Mouse (Mus musculus): Measurements from ENCODE around the gene Cul3. TPM values are rescaled to one million over a fixed set of nuclear protein-coding genes. Genes with fewer than 3 reads are reported as not detected.
"Not testable (repeated sequence)": the region's sequence is repeated elsewhere in the genome, so short reads cannot be mapped to it uniquely, and the experiment has no call there.

Cul3 gene
- polyA plus RNA-seq (2015; fragmentation: Nextera tagmentation; extraction: Ambion mirVana), result 34.3 and 35.2 TPM in 2 replicates

- H3K27ac ChIP-seq (replicated peaks), result peak within 1 kb of the TSS; percentile 98
These were observed at the start of gene Cul3 for GRCm38 (mm10) chr1:80340436-80341376. TSS of gene Cul3 (minus strand) at chr1:80340480.

GRCm38 (mm10) chr1:80389518-80389917 lies 49.2 kb upstream of the Cul3 start:
- Histone ChIP-seq H3K9me3 (no peaks in the 10 kb centered on the region), H3K4me1 (no peaks in the 10 kb centered on the region), H3K4me3 (no peak overlapping the region), H3K27me3 (no peaks in the 10 kb centered on the region), H3K36me3 (no peaks in the 10 kb centered on the region), H3K4me2 (replicated peaks) (no peak overlapping the region), H3K9ac (replicated peaks) (no peak overlapping the region), H3K27ac (replicated peaks) (no peak overlapping the region)
- WGBS, result 90% methylated on average over 7 of the region's 7 CpGs
- ATAC-seq (replicated peaks), result no peak

More at GRCm38 (mm10) chr1:80340436-80341376, at the start of gene Cul3:
- ATAC-seq (replicated peaks), result peak; percentile 97
- peak within 1 kb of the TSS; percentile 97 for H3K4me3 ChIP-seq
- no peaks in the 10 kb centered on the region for H3K9me3 ChIP-seq
- H3K27me3 ChIP-seq, result no peaks in the 10 kb centered on the region
- no peaks in the 10 kb centered on the region for H3K36me3 ChIP-seq
- WGBS, result under 1% methylated on average over 56 of the region's 85 CpGs
- H3K9ac ChIP-seq (replicated peaks), result peak within 1 kb of the TSS; percentile 96
- peak within 1 kb of the TSS; percentile 64 for H3K4me2 ChIP-seq (replicated peaks)
- H3K4me1 ChIP-seq, result peaks cover 36% of the 10 kb centered on the region

GRCm38 (mm10) chr1:80383613-80384589 lies 43.6 kb upstream of the Cul3 start:
- Histone ChIP-seq H3K9me3 (no peaks in the 10 kb centered on the region), H3K27ac (replicated peaks) (no peak overlapping the region), H3K4me3 (no peak overlapping the region), H3K4me1 (no peaks in the 10 kb centered on the region), H3K4me2 (replicated peaks) (no peak overlapping the region), H3K9ac (replicated peaks) (no peak overlapping the region), H3K27me3 (no peaks in the 10 kb centered on the region), H3K36me3 (no peaks in the 10 kb centered on the region)
- WGBS, result 88% methylated on average over 25 of the region's 25 CpGs
- ATAC-seq (replicated peaks), result no peak

GRCm38 (mm10) chr1:80382928-80383327 lies 42.6 kb upstream of the Cul3 start:
- no peak overlapping the region for H3K4me2 ChIP-seq (replicated peaks)
- no peak overlapping the region for H3K4me3 ChIP-seq
- H3K9ac ChIP-seq (replicated peaks), result no peak overlapping the region
- no peaks in the 10 kb centered on the region for H3K9me3 ChIP-seq
- H3K36me3 ChIP-seq, result no peaks in the 10 kb centered on the region
- H3K27me3 ChIP-seq, result no peaks in the 10 kb centered on the region
- 80% methylated on average over 7 of the region's 7 CpGs for WGBS
- ATAC-seq (replicated peaks), result no peak
- H3K27ac ChIP-seq (replicated peaks), result no peak overlapping the region
- H3K4me1 ChIP-seq, result no peaks in the 10 kb centered on the region

GRCm38 (mm10) chr1:80381302-80381701 lies 41.0 kb upstream of the Cul3 start:
- Histone ChIP-seq H3K4me2 (replicated peaks) (no peak overlapping the region), H3K36me3 (no peaks in the 10 kb centered on the region), H3K9ac (replicated peaks) (no peak overlapping the region), H3K27me3 (no peaks in the 10 kb centered on the region), H3K4me1 (no peaks in the 10 kb centered on the region), H3K4me3 (no peak overlapping the region), H3K9me3 (no peaks in the 10 kb centered on the region), H3K27ac (replicated peaks) (no peak overlapping the region)
- no peak for ATAC-seq (replicated peaks)
- WGBS, result 21% methylated on average over 4 of the region's 4 CpGs

GRCm38 (mm10) chr1:80372010-80372409 lies 31.7 kb upstream of the Cul3 start:
- WGBS, result 93% methylated on average over 3 of the region's 3 CpGs
- no peak overlapping the region for H3K27ac ChIP-seq (replicated peaks)
- no peak for ATAC-seq (replicated peaks)
- H3K4me2 ChIP-seq (replicated peaks), result no peak overlapping the region
- H3K9me3 ChIP-seq, result no peaks in the 10 kb centered on the region
- H3K4me1 ChIP-seq, result no peaks in the 10 kb centered on the region
- no peaks in the 10 kb centered on the region for H3K36me3 ChIP-seq
- H3K27me3 ChIP-seq, result no peaks in the 10 kb centered on the region
- no peak overlapping the region for H3K4me3 ChIP-seq
- H3K9ac ChIP-seq (replicated peaks), result no peak overlapping the region

GRCm38 (mm10) chr1:80371189-80371889 lies 31.1 kb upstream of the Cul3 start:
- no peak overlapping the region for H3K4me2 ChIP-seq (replicated peaks)
- ATAC-seq (replicated peaks), result no peak
- WGBS, result 95% methylated on average over 3 of the region's 3 CpGs
- H3K27me3 ChIP-seq, result no peaks in the 10 kb centered on the region
- no peak overlapping the region for H3K9ac ChIP-seq (replicated peaks)
- H3K4me1 ChIP-seq, result no peaks in the 10 kb centered on the region
- no peak overlapping the region for H3K4me3 ChIP-seq
- H3K36me3 ChIP-seq, result no peaks in the 10 kb centered on the region
- H3K9me3 ChIP-seq, result no peaks in the 10 kb centered on the region
- H3K27ac ChIP-seq (replicated peaks), result no peak overlapping the region

GRCm38 (mm10) chr1:80363486-80363885 lies 23.2 kb upstream of the Cul3 start:
- H3K9ac ChIP-seq (replicated peaks), result no peak overlapping the region
- no peaks in the 10 kb centered on the region for H3K9me3 ChIP-seq
- H3K36me3 ChIP-seq, result no peaks in the 10 kb centered on the region
- 91% methylated on average over 8 of the region's 8 CpGs for WGBS
- ATAC-seq (replicated peaks), result no peak
- H3K27me3 ChIP-seq, result no peaks in the 10 kb centered on the region
- H3K4me1 ChIP-seq, result peaks cover 8% of the 10 kb centered on the region; the same call in 1 of the 2 replicates
- no peak overlapping the region for H3K4me3 ChIP-seq
- H3K4me2 ChIP-seq (replicated peaks), result no peak overlapping the region
- no peak overlapping the region for H3K27ac ChIP-seq (replicated peaks)

GRCm38 (mm10) chr1:80362946-80363345 lies 22.7 kb upstream of the Cul3 start:
- H3K4me2 ChIP-seq (replicated peaks), result no peak overlapping the region
- no peak for ATAC-seq (replicated peaks)
- H3K9me3 ChIP-seq, result no peaks in the 10 kb centered on the region
- H3K36me3 ChIP-seq, result no peaks in the 10 kb centered on the region
- peaks cover 8% of the 10 kb centered on the region; the same call in 1 of the 2 replicates for H3K4me1 ChIP-seq
- H3K9ac ChIP-seq (replicated peaks), result no peak overlapping the region
- H3K4me3 ChIP-seq, result no peak overlapping the region
- no peaks in the 10 kb centered on the region for H3K27me3 ChIP-seq
- 87% methylated on average over 2 of the region's 2 CpGs for WGBS
- H3K27ac ChIP-seq (replicated peaks), result no peak overlapping the region

- WGBS, result 78% methylated on average over 2 of the region's 2 CpGs
- no peak overlapping the region for H3K4me2 ChIP-seq (replicated peaks)
- no peaks in the 10 kb centered on the region for H3K36me3 ChIP-seq
- H3K9ac ChIP-seq (replicated peaks), result no peak overlapping the region
- no peak overlapping the region for H3K4me3 ChIP-seq
- H3K9me3 ChIP-seq, result no peaks in the 10 kb centered on the region
- ATAC-seq (replicated peaks), result no peak
- peaks cover 8% of the 10 kb centered on the region; the same call in 1 of the 2 replicates for H3K4me1 ChIP-seq
- H3K27me3 ChIP-seq, result no peaks in the 10 kb centered on the region
- no peak overlapping the region for H3K27ac ChIP-seq (replicated peaks)
These were observed 22.1 kb upstream of the Cul3 start for GRCm38 (mm10) chr1:80362400-80362799.

- not testable (repeated sequence) for H3K27ac ChIP-seq (replicated peaks); H3K4me1 ChIP-seq; H3K4me2 ChIP-seq (replicated peaks); H3K9ac ChIP-seq (replicated peaks); ATAC-seq (replicated peaks); H3K4me3 ChIP-seq; H3K36me3 ChIP-seq; H3K27me3 ChIP-seq; H3K9me3 ChIP-seq
- WGBS, result 90% methylated on average over 2 of the region's 2 CpGs
These were observed 21.5 kb upstream of the Cul3 start for GRCm38 (mm10) chr1:80361771-80362170.

Data from forebrain, embryonic 15.5 days (tissue).